In the genomic region with DNA sequence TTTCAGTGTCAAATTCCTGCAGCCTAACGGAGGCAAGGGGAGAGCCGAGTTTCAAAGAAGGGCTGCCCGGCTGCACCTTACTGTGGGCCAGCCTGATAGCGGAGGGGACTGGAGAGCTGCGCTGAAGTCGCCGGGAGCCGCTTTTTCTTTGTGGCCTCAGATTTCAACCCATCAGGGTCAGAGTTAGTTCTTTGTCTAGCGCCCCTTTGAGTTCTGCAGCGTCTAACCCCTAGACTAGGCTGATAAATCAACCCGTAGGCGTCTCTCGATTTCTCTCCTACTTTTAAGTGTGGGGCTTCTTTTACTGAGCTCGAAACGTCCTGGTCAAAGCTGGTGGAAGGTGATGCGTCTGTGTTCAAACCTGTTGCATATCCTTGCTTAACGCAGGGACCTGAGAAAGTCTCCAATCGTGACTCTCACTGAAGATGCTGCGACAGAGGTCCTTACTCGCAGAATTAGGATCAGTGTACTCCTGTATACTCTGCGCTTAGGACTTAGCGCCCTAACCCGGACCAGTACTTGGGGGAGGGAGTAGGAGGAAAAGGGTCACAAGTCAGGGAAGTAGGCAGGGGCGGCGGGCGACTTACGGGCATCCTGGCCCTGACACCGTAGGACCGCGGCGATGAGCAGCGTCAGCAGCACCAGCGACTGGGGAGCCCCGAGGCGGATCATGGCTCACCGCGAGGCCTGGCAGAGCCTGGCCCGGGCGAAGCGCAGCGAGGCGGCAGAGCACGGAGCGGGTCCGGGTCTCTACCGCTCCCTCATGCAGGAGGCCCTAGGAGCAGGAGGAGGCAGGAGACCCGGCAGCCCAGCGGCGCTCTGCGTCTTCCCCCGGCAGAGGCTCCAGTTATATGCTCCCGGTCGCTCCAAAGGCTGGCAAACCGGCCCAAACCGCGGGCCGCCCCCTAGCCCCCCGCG, we compare ENCODE assay signal across 7 mouse cellular contexts. TPM values are rescaled to one million over a fixed set of nuclear protein-coding genes. Genes with fewer than 3 reads are reported as not detected.
DNase-seq lines count a peak whose midpoint lies in the region; ATAC-seq and TF ChIP-seq lines count a peak whose summit lies in the region.

A gene (minus strand): TSS at position 874 of the 918 bp plus-strand sequence.

- no peak for DNase-seq in kidney, postnatal 0 days (ENCODE audit: low spot score)
- no peak for DNase-seq in kidney, adult 9 months
- DNase-seq in embryonic facial prominence, embryonic 10.5 days (ENCODE audit: low spot score) = peak; percentile 93
- peak; percentile 5 for DNase-seq in naive thymus-derived CD4-positive, alpha-beta T cell, adult 2 months (ENCODE audit: low read depth)
- no peak for DNase-seq in left cerebral cortex, postnatal 36 days (ENCODE audit: low spot score in 2 of 2)
- DNase-seq in left cerebral cortex, postnatal 4 days = no peak

- peaks cover 59% of the 10 kb centered on the region for H3K27me3 ChIP-seq in kidney, postnatal 0 days (ENCODE audit: insufficient read depth, low read length)
- peaks cover 41% of the 10 kb centered on the region for H3K27me3 ChIP-seq in embryonic facial prominence, embryonic 10.5 days (replicated peaks; ENCODE audit: low read depth, poor library complexity, severe bottlenecking)
- peaks cover 17% of the 10 kb centered on the region for H3K27me3 ChIP-seq in hindbrain, embryonic 16.5 days (replicated peaks; ENCODE audit: control insufficient read depth, insufficient read depth, low read length)

- no peak for TF ChIP-seq CTCF in kidney, postnatal 0 days (IDR thresholded peaks at IDR 0.05; ENCODE audit: low read depth)

- H3K27ac ChIP-seq in kidney, postnatal 0 days = no peak within 1 kb of the TSS
- peak within 1 kb of the TSS; percentile 97 for H3K27ac ChIP-seq in embryonic facial prominence, embryonic 10.5 days (replicated peaks)
- no peak within 1 kb of the TSS for H3K27ac ChIP-seq in hindbrain, embryonic 16.5 days (ENCODE audit: low read depth, low read length)

- ATAC-seq in kidney, postnatal 0 days (replicated peaks; ENCODE audit: low FRiP score, low read depth) = peak; percentile 17; the same call in 1 of the 2 replicates
- ATAC-seq in hindbrain, embryonic 16.5 days = peak; percentile 28; the same call in 1 of the 2 replicates

- intact Hi-C loops in left cerebral cortex, postnatal 36 days (cut with DNase I) = no loop called here
- intact Hi-C loops in left cerebral cortex, postnatal 4 days (cut with DNase I) = no loop called here

- peaks cover 34% of the 10 kb centered on the region for H3K4me1 ChIP-seq in kidney, postnatal 0 days (replicated peaks; ENCODE audit: insufficient read depth, low read length)
- peaks cover 64% of the 10 kb centered on the region for H3K4me1 ChIP-seq in embryonic facial prominence, embryonic 10.5 days
- H3K4me1 ChIP-seq in hindbrain, embryonic 16.5 days (ENCODE audit: control insufficient read depth, insufficient read depth, low read depth, low read length) = peaks cover 39% of the 10 kb centered on the region

- WGBS in kidney, postnatal 0 days = under 1% methylated on average over 59 of the region's 59 CpGs
- under 1% methylated on average over 59 of the region's 59 CpGs for WGBS in embryonic facial prominence, embryonic 10.5 days
- 2% methylated on average over 50 of the region's 59 CpGs for WGBS in hindbrain, embryonic 16.5 days

- no peaks in the 10 kb centered on the region for H3K36me3 ChIP-seq in kidney, postnatal 0 days (ENCODE audit: insufficient read depth, low read length)
- peaks cover 15% of the 10 kb centered on the region for H3K36me3 ChIP-seq in embryonic facial prominence, embryonic 10.5 days (replicated peaks)
- H3K36me3 ChIP-seq in hindbrain, embryonic 16.5 days (ENCODE audit: control insufficient read depth, insufficient read depth, low read length) = no peaks in the 10 kb centered on the region

- H3K9me3 ChIP-seq in kidney, postnatal 0 days (replicated peaks; ENCODE audit: low read length) = no peaks in the 10 kb centered on the region
- no peaks in the 10 kb centered on the region for H3K9me3 ChIP-seq in embryonic facial prominence, embryonic 10.5 days
- no peaks in the 10 kb centered on the region for H3K9me3 ChIP-seq in hindbrain, embryonic 16.5 days (ENCODE audit: control insufficient read depth, low read length)

- H3K4me2 ChIP-seq in kidney, postnatal 0 days (ENCODE audit: low read length) = peak within 1 kb of the TSS; percentile 65
- peak within 1 kb of the TSS; percentile 91 for H3K4me2 ChIP-seq in hindbrain, embryonic 16.5 days (ENCODE audit: low read length)

- H3K4me3 ChIP-seq in kidney, postnatal 0 days (replicated peaks; ENCODE audit: low read depth, low read length) = peak within 1 kb of the TSS; percentile 34
- peak within 1 kb of the TSS; percentile 84 for H3K4me3 ChIP-seq in embryonic facial prominence, embryonic 10.5 days
- H3K4me3 ChIP-seq in hindbrain, embryonic 16.5 days (ENCODE audit: low read length) = peak within 1 kb of the TSS; percentile 49

- peak within 1 kb of the TSS; percentile 32; the same call in 1 of the 2 replicates for H3K9ac ChIP-seq in kidney, postnatal 0 days (ENCODE audit: low read depth, low read length)
- peak within 1 kb of the TSS; percentile 64 for H3K9ac ChIP-seq in hindbrain, embryonic 16.5 days (ENCODE audit: low read depth, low read length)

RNA-seq across cellular contexts. Expression of the gene that starts here (rescaled TPM):
- polyA plus RNA-seq in kidney, postnatal 0 days (2015; fragmentation: Nextera tagmentation; extraction: Ambion mirVana) = 14.8 and 16.4 TPM in 2 replicates
- 271 and 282 TPM in 2 replicates for polyA plus RNA-seq in embryonic facial prominence, embryonic 10.5 days (2016; fragmentation: Nextera tagmentation; extraction: Ambion mirVana)
- 11.9 and 43.4 TPM in 2 replicates for polyA plus RNA-seq in hindbrain, embryonic 16.5 days (2015; fragmentation: Nextera tagmentation; extraction: Ambion mirVana)
- total RNA-seq in left cerebral cortex, postnatal 36 days (2021) = under 1 TPM; 0.30 to 0.48 TPM
- total RNA-seq in left cerebral cortex, postnatal 4 days (2021) = 1 to 10 TPM; 2.5 to 5.4 TPM

Comparison
In these comparisons a context has a peak if more than half of its experiments do, and no peak if none do; other contexts are left out.
1. DNase-seq: peak in embryonic facial prominence, embryonic 10.5 days (single experiment) and naive thymus-derived CD4-positive, alpha-beta T cell, adult 2 months (single experiment); none in kidney, postnatal 0 days (single experiment), kidney, adult 9 months (single experiment), left cerebral cortex, postnatal 36 days (0 of 2) and left cerebral cortex, postnatal 4 days (single experiment).
2. H3K4me3 ChIP-seq: peak in every context shown above with its lines; median percentile 84 in embryonic facial prominence, embryonic 10.5 days; 49 in hindbrain, embryonic 16.5 days; 34 in kidney, postnatal 0 days.